Mouse (Mus musculus) heart, embryonic 10.5 days (tissue): Measurements from ENCODE around the gene Slc24a3. TPM values are rescaled to one million over a fixed set of nuclear protein-coding genes. Genes with fewer than 3 reads are reported as not detected.
A peak's percentile ranks its signal among the peaks of the same experiment; 100 is the strongest.

Source experiments
- DNase-seq: peaks from one replicate; pipeline ENCODE4 v3.0.0-alpha.2; 2017; ENCODE audit warnings: low spot score
- H3K27ac ChIP-seq: fragments of 300-500 bp; sonication (generic); 2 replicates; pipeline ENCODE4 v1.5.1; 2016; ENCODE audit warnings: mild to moderate bottlenecking
- H3K27me3 ChIP-seq: fragments of 300-500 bp; sonication (generic); 2 replicates; pipeline ENCODE4 v1.6.1; 2016; ENCODE audit warnings: mild to moderate bottlenecking; ENCODE audit not compliant: poor library complexity, insufficient read depth, severe bottlenecking
- H3K36me3 ChIP-seq: fragments of 300-500 bp; sonication (generic); 2 replicates; pipeline ENCODE4 v1.6.1; 2016; ENCODE audit warnings: mild to moderate bottlenecking, moderate library complexity
- H3K4me1 ChIP-seq: fragments of 300-500 bp; sonication (generic); 2 replicates; pipeline ENCODE4 v1.6.1; 2016; ENCODE audit warnings: mild to moderate bottlenecking
- H3K4me3 ChIP-seq: fragments of 300-500 bp; sonication (generic); 2 replicates; pipeline ENCODE4 v1.5.1; 2016; ENCODE audit warnings: mild to moderate bottlenecking, moderate library complexity
- H3K9me3 ChIP-seq: fragments of 300-500 bp; sonication (generic); 2 replicates; pipeline ENCODE4 v1.6.1; 2016; ENCODE audit warnings: mild to moderate bottlenecking, moderate library complexity
- WGBS: fragments of 180-500 bp; shearing (Covaris S2); methylation state at CpG from one replicate; pipeline ENCODE4 v1.1.7; 2016; 5-methylcytosine and 5-hydroxymethylcytosine counted together
- polyA plus RNA-seq: library from polyadenylated mRNA; unstranded; fragments of >200 nt; fragmentation: Nextera tagmentation; extraction: Ambion mirVana; gene quantifications from 2 replicates; pipeline ENCODE4 v1.2.1, GENCODE M21; 2016

Gene Slc24a3
- polyA plus RNA-seq, 1 experiment from 2014 or later = 2.2 TPM

- WGBS = 65% methylated on average over 8 of the region's 8 CpGs
- Histone ChIP-seq H3K27me3 (no peaks in the 10 kb centered on the region), H3K4me1 (peaks cover 6% of the 10 kb centered on the region; the same call in 1 of the 2 replicates), H3K36me3 (no peaks in the 10 kb centered on the region), H3K4me3 (no peak overlapping the region), H3K9me3 (no peaks in the 10 kb centered on the region), H3K27ac (no peak overlapping the region)
- no peak for DNase-seq
Observed at GRCm38 (mm10) chr2:145612937-145613336, 445.4 kb downstream of the Slc24a3 start.

DNA sequence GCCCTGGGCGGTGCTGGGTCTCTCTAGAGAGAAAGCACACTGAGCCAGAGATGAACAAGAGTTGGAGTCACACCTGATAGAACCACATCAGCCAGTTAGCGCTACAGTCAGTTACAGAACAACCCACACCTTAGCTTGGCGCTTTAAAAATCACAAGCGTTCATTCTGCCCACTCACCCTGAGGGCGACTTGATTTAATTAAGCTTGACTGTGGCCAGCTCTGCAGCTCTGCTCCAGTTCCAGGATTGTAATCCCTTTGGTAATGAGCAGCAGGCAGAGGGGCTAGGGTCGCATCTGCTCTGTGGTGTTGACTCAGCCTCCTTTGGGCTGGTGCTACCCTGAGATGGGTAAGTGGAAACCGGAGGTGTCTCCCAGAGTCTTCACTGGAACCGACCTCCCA is 446.2 kb downstream of the Slc24a3 start:
- Histone ChIP-seq H3K36me3 (no peaks in the 10 kb centered on the region), H3K4me1 (peaks cover 6% of the 10 kb centered on the region; the same call in 1 of the 2 replicates), H3K4me3 (no peak overlapping the region), H3K27ac (no peak overlapping the region), H3K27me3 (no peaks in the 10 kb centered on the region), H3K9me3 (no peaks in the 10 kb centered on the region)
- WGBS = 85% methylated on average over 8 of the region's 8 CpGs
- DNase-seq = no peak

DNA sequence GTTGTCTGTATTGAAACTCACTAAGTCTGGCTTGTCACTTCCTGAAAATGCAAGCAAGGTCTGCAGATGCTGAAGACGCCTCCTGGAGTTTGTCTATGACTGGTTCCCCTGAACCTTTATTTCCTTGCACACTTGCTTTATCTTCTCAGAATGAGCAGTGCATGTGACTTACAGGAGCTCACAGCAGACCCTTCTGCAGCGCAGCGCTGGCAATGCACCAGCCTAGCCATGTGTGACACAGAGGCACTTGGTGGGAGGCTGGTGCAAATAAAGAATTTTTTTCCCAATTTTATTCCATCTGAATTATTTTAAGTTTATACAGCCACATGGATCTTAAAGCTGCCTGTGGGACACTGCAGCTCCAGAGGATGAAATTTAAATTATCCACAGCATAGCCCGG is 452.1 kb downstream of the Slc24a3 start:
- Histone ChIP-seq H3K4me1 (peaks cover 22% of the 10 kb centered on the region), H3K9me3 (no peaks in the 10 kb centered on the region), H3K36me3 (no peaks in the 10 kb centered on the region), H3K27ac (no peak overlapping the region), H3K4me3 (no peak overlapping the region), H3K27me3 (no peaks in the 10 kb centered on the region)
- no peak for DNase-seq
- 65% methylated on average over 4 of the region's 4 CpGs for WGBS

DNA sequence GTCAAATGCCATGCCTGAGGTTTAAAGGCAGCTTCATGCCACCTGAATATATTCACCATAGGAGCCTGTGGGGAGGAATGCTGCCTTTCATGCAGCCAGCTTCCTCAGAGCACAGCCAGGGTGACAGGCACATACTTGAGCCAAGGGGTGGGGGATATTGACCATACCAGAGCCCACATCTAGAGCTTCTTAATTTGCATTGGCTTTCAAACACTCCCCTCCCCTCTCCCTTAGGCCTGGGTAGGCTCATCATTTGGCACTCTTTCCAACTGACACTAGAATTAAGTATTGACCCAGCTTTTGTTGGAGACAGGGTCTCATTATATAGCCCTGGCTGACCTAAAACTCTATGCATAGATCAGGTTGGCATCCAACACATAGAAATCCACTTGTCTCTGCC is 453.2 kb downstream of the Slc24a3 start:
- no peaks in the 10 kb centered on the region for H3K36me3 ChIP-seq
- peak overlapping the region; percentile 49; the same call in 1 of the 2 replicates for H3K27ac ChIP-seq
- H3K27me3 ChIP-seq = no peaks in the 10 kb centered on the region
- no peak for DNase-seq
- no peak overlapping the region for H3K4me3 ChIP-seq
- peaks cover 22% of the 10 kb centered on the region for H3K4me1 ChIP-seq
- H3K9me3 ChIP-seq = no peaks in the 10 kb centered on the region

DNA sequence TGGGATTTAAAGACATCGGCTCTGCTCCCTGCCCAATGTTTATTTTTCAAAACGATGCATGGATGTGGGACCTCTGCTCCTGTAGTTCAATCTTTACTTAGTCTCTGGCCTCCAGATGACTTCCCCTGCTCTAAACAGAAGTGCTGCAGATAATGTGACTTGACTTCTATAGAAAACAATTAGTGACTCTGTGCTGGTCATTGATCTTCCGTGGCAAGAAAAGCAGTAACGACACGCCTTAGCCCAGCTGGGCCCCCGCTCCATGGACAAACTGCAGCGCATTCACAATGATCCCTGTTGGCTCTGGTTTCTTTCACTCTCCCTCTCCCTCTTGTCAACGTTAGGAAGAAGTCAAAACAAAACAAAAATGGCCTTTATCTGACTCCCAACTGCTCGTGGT is 453.6 kb downstream of the Slc24a3 start:
- no peak for DNase-seq
- WGBS = 10% methylated on average over 9 of the region's 9 CpGs
- peak overlapping the region; percentile 49 for H3K27ac ChIP-seq

DNA sequence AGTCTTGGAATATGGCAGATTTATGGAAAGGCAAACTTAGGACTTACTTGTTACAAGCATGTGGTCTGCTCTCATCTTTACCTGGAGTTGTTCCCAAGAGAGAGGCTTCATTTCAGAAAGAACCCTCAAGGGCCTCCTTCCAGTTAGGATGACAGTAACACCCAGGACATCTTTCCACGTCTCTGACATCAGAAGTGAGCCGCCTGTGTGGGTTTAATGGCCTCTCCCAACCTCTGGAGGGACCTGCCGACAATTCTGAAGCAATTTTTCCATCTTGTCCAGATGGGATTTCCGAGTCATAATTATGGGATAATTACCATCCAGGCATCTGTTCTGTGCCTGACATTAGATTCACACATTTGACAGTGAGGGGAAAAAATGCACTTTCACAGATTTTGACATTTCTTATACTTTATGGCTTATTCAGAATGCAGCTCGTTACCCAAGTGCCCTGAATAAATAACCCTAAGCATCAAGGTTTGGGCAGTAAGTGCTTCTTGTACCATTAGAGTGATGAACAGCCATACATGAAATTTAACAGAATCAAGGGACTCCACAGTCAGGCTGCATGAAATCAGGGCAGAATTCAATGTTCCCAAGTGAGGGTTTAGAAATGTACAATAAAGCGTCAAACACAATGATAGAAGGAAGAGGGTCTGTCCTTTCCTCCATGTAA is 463.7 kb downstream of the Slc24a3 start:
- 80% methylated on average over 6 of the region's 6 CpGs for WGBS
- DNase-seq = no peak
- no peak overlapping the region for H3K27ac ChIP-seq
- H3K4me3 ChIP-seq = no peak overlapping the region
- no peaks in the 10 kb centered on the region for H3K4me1 ChIP-seq
- no peaks in the 10 kb centered on the region for H3K27me3 ChIP-seq
- no peaks in the 10 kb centered on the region for H3K36me3 ChIP-seq
- H3K9me3 ChIP-seq = no peaks in the 10 kb centered on the region

More for the DNA sequence above, 453.6 kb downstream of the Slc24a3 start:
- H3K4me1 ChIP-seq = peaks cover 22% of the 10 kb centered on the region
- H3K36me3 ChIP-seq = no peaks in the 10 kb centered on the region
- H3K27me3 ChIP-seq = no peaks in the 10 kb centered on the region
- no peak overlapping the region for H3K4me3 ChIP-seq
- no peaks in the 10 kb centered on the region for H3K9me3 ChIP-seq

DNA sequence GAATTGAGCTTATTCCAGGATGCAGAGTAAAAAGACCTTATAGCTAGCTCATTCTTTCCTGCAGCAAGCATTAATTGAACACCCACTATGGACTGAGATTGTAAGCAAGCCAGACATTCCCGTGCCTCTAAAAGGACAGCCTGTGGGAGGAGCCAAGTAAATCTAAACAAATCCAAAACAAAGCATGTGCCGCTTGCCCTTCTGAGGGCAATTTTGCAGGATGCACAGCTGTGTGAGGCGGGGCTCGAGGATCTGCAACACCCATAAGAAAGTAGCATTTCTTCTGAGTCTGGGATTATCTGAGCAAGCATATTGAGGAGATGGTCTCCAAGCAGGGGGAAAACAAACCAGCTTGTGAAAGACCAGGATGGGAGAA is 464.2 kb downstream of the Slc24a3 start:
- Histone ChIP-seq H3K27ac (no peak overlapping the region), H3K4me3 (no peak overlapping the region), H3K9me3 (no peaks in the 10 kb centered on the region), H3K27me3 (no peaks in the 10 kb centered on the region), H3K4me1 (no peaks in the 10 kb centered on the region), H3K36me3 (no peaks in the 10 kb centered on the region)
- DNase-seq = no peak
- 68% methylated on average over 4 of the region's 4 CpGs for WGBS

GRCm38 (mm10) chr2:145633811-145634210 is 466.3 kb downstream of the Slc24a3 start:
- Histone ChIP-seq H3K4me1 (no peaks in the 10 kb centered on the region), H3K27me3 (no peaks in the 10 kb centered on the region), H3K9me3 (no peaks in the 10 kb centered on the region), H3K4me3 (no peak overlapping the region), H3K36me3 (no peaks in the 10 kb centered on the region), H3K27ac (no peak overlapping the region)
- no peak for DNase-seq
- 64% methylated on average over 5 of the region's 5 CpGs for WGBS

DNA sequence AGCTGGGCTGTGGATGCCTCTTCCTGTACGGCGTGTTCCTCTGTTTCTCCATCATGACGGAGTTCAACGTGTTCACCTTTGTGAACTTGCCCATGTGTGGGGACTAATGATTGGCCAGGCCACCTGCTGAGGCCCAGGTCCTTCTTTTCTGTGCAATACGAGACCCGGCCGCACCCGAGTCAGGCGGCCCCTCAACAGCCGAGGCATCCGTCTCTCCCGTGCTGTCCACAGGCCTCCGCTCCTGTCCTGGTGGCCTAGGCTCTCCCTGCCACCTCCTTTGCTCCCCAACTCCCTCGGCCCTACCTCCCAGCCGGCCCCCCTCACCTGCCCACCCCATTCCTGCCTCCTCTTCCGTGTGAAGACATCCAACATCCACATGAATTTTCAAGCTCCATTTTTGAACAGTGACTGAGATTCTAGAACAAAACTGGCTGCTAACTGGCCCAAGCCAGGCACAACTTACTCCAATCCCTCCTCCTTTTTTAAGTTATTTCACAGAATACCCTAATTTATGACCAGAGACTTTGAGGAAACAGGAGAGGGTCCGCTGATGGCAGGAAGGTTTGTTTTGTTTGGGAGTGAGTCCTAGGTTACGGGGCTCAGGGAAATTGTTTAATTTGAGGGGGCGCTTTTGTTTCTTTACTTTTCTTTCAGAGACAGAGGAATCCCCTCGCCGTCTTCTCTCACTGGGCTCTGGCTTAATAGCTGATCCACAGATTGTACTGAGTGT is 472.9 kb downstream of the Slc24a3 start:
- no peak for DNase-seq
- Histone ChIP-seq H3K27ac (no peak overlapping the region), H3K9me3 (no peaks in the 10 kb centered on the region), H3K36me3 (no peaks in the 10 kb centered on the region), H3K4me3 (no peak overlapping the region), H3K27me3 (no peaks in the 10 kb centered on the region), H3K4me1 (no peaks in the 10 kb centered on the region)
- 83% methylated on average over 21 of the region's 21 CpGs for WGBS

DNA sequence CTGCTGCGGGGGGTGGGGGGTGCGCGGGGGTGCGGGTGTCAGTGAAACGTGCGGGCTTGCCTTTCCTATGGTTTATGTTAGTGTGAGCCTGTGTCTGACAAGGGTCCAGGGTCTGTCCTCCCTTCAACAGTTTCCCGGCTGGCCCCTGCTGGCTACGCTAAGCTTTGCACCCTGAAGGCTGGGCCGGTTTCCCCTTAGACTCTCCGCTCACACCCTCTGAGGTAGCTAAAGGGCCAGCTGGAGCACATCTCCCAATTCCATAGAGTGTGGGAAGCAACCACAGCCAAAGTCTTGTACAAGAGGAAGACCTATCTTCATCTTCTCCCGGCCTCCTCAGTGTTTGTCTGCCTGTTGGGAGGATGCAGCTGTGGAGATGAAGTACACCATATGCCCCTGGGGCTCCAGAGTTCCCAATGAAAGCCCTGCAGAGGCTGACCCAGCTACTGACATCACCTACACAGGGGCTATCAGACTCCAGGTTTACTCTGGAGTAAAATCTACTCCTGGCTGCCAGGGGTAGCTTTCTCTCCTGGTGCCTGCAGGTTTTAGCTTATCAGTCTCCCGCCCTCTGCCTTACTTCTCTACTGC is 487.9 kb downstream of the Slc24a3 start:
- Histone ChIP-seq H3K27ac (no peak overlapping the region), H3K27me3 (no peaks in the 10 kb centered on the region), H3K4me3 (no peak overlapping the region), H3K9me3 (no peaks in the 10 kb centered on the region), H3K4me1 (no peaks in the 10 kb centered on the region), H3K36me3 (no peaks in the 10 kb centered on the region)
- WGBS = 29% methylated on average over 12 of the region's 12 CpGs
- no peak for DNase-seq

- no peak for DNase-seq
- Histone ChIP-seq H3K4me1 (no peaks in the 10 kb centered on the region), H3K27me3 (no peaks in the 10 kb centered on the region), H3K27ac (no peak overlapping the region), H3K4me3 (no peak overlapping the region), H3K9me3 (no peaks in the 10 kb centered on the region), H3K36me3 (no peaks in the 10 kb centered on the region)
- 64% methylated on average over 3 of the region's 3 CpGs for WGBS
Observed at GRCm38 (mm10) chr2:145656121-145656520, 488.6 kb downstream of the Slc24a3 start.

- 44% methylated on average over 1 of the region's 1 CpGs for WGBS
- Histone ChIP-seq H3K27ac (no peak overlapping the region), H3K9me3 (no peaks in the 10 kb centered on the region), H3K4me3 (no peak overlapping the region), H3K4me1 (no peaks in the 10 kb centered on the region), H3K27me3 (no peaks in the 10 kb centered on the region), H3K36me3 (no peaks in the 10 kb centered on the region)
- DNase-seq = no peak
Observed at GRCm38 (mm10) chr2:145656716-145657115, 489.2 kb downstream of the Slc24a3 start.

- H3K27ac ChIP-seq = no peak overlapping the region
- 66% methylated on average over 7 of the region's 7 CpGs for WGBS
Observed at GRCm38 (mm10) chr2:145661242-145661641, 493.7 kb downstream of the Slc24a3 start.

More at GRCm38 (mm10) chr2:145661242-145661641, 493.7 kb downstream of the Slc24a3 start:
- Histone ChIP-seq H3K9me3 (no peaks in the 10 kb centered on the region), H3K4me1 (no peaks in the 10 kb centered on the region), H3K27me3 (no peaks in the 10 kb centered on the region), H3K4me3 (no peak overlapping the region), H3K36me3 (no peaks in the 10 kb centered on the region)
- no peak for DNase-seq
